8 mouse cellular contexts compared by ENCODE assay signal in genomic region chr11:109721320-109721780, GRCm38 (mm10). TPM values are rescaled to one million over a fixed set of nuclear protein-coding genes. Genes with fewer than 3 reads are reported as not detected.
DNase-seq lines count a peak whose midpoint lies in the region; ATAC-seq and TF ChIP-seq lines count a peak whose summit lies in the region.

No protein-coding gene starts in this region.

- TF ChIP-seq POLR2A in limb, embryonic 14.5 days (IDR thresholded peaks at IDR 0.05; ENCODE audit: borderline replicate concordance, extremely low read depth, insufficient read depth, insufficient read length) = no peak

- H3K4me1 ChIP-seq in embryonic facial prominence, embryonic 15.5 days = peaks cover 26% of the 10 kb centered on the region
- H3K4me1 ChIP-seq in limb, embryonic 14.5 days (ENCODE audit: control insufficient read depth, insufficient read depth, low read length) = peaks cover 14% of the 10 kb centered on the region
- H3K4me1 ChIP-seq in midbrain, embryonic 15.5 days = peaks cover 17% of the 10 kb centered on the region

- ATAC-seq in Patski = peak; percentile 37
- ATAC-seq in embryonic facial prominence, embryonic 15.5 days (ENCODE audit: insufficient number of reproducible peaks, low FRiP score, low TSS enrichment, low read depth) = peak; percentile 70
- ATAC-seq in hematopoietic stem cell, adult 5-6 weeks (replicated peaks in 1 of 2; ENCODE audit: insufficient read depth in 1 of 2, low FRiP score in 2 of 2, low TSS enrichment in 1 of 2, low read depth in 1 of 2, poor library complexity in 2 of 2, severe bottlenecking in 2 of 2) = peak; percentile 70 to 73
- ATAC-seq in limb, embryonic 14.5 days (ENCODE audit: low FRiP score, low read depth) = peak; percentile 28; the same call in 1 of the 2 replicates
- peak; percentile 69 for ATAC-seq in midbrain, embryonic 15.5 days (replicated peaks)
- no peak for ATAC-seq in frontal cortex, adult (ENCODE audit: low TSS enrichment)

- peak overlapping the region; percentile 42 for H3K9ac ChIP-seq in embryonic facial prominence, embryonic 15.5 days
- H3K9ac ChIP-seq in limb, embryonic 14.5 days (ENCODE audit: low read depth, low read length, severe bottlenecking) = peak overlapping the region; percentile 44
- H3K9ac ChIP-seq in midbrain, embryonic 15.5 days = peak overlapping the region; percentile 35

- in situ Hi-C loops in Patski (cut with MboI; ENCODE audit: low pct_unique_long_range_greater_than_20kb) = no loop called here

- peak overlapping the region; percentile 28; the same call in 1 of the 2 replicates for H3K27ac ChIP-seq in embryonic facial prominence, embryonic 15.5 days (replicated peaks)
- H3K27ac ChIP-seq in limb, embryonic 14.5 days (replicated peaks; ENCODE audit: low read depth, low read length) = no peak overlapping the region
- no peak overlapping the region for H3K27ac ChIP-seq in midbrain, embryonic 15.5 days

- no peaks in the 10 kb centered on the region for H3K36me3 ChIP-seq in embryonic facial prominence, embryonic 15.5 days
- no peaks in the 10 kb centered on the region for H3K36me3 ChIP-seq in limb, embryonic 14.5 days (ENCODE audit: control insufficient read depth, insufficient read depth, low read length)
- H3K36me3 ChIP-seq in midbrain, embryonic 15.5 days (replicated peaks) = no peaks in the 10 kb centered on the region

- no peak for TF ChIP-seq CTCF in Patski (IDR thresholded peaks at IDR 0.05)

- peak overlapping the region; percentile 52 for H3K4me3 ChIP-seq in embryonic facial prominence, embryonic 15.5 days (replicated peaks)
- peak overlapping the region; percentile 42 for H3K4me3 ChIP-seq in limb, embryonic 14.5 days (replicated peaks; ENCODE audit: low read length)
- peak overlapping the region; percentile 45 for H3K4me3 ChIP-seq in midbrain, embryonic 15.5 days

- WGBS in embryonic facial prominence, embryonic 15.5 days = 1% methylated on average over 40 of the region's 40 CpGs
- WGBS in limb, embryonic 14.5 days = 4% methylated on average over 37 of the region's 40 CpGs
- WGBS in midbrain, embryonic 15.5 days = under 1% methylated on average over 39 of the region's 40 CpGs

- POLR2A ChIA-PET in Patski (lab: Charles Lee) = no interaction called here

- DNase-seq in CD4-positive helper T cell, adult 2 months (ENCODE audit: low read depth, low spot score) = peak; percentile 52
- no peak for DNase-seq in Patski (ENCODE audit: low read depth, low spot score)
- no peak for DNase-seq in limb, embryonic 14.5 days (ENCODE audit: low spot score)
- no peak for DNase-seq in right cerebral cortex, adult 2 months (ENCODE audit: low spot score in 2 of 2)

- CTCF ChIA-PET in Patski (lab: Charles Lee) = interaction anchor here (1.1 to 1.5 kb wide), 3 partner anchors 16 to 53 kb away, joined by 3 to 4 read pairs (median 3); no protein-coding TSS in a partner anchor

- H3K27me3 ChIP-seq in Patski = peaks cover 30% of the 10 kb centered on the region
- H3K27me3 ChIP-seq in embryonic facial prominence, embryonic 15.5 days = peaks cover 19% of the 10 kb centered on the region
- peaks cover 8% of the 10 kb centered on the region for H3K27me3 ChIP-seq in limb, embryonic 14.5 days (ENCODE audit: control insufficient read depth, insufficient read depth, low read length)
- peaks cover 6% of the 10 kb centered on the region for H3K27me3 ChIP-seq in midbrain, embryonic 15.5 days (replicated peaks)

- H3K4me2 ChIP-seq in embryonic facial prominence, embryonic 15.5 days (replicated peaks) = peak overlapping the region; percentile 96
- H3K4me2 ChIP-seq in limb, embryonic 14.5 days (replicated peaks; ENCODE audit: low read depth, low read length, severe bottlenecking) = peak overlapping the region; percentile 65
- H3K4me2 ChIP-seq in midbrain, embryonic 15.5 days = peak overlapping the region; percentile 83

- H3K9me3 ChIP-seq in embryonic facial prominence, embryonic 15.5 days (replicated peaks) = no peaks in the 10 kb centered on the region
- no peaks in the 10 kb centered on the region for H3K9me3 ChIP-seq in limb, embryonic 14.5 days (ENCODE audit: control insufficient read depth, low read length)
- H3K9me3 ChIP-seq in midbrain, embryonic 15.5 days = no peaks in the 10 kb centered on the region

RNA-seq across cellular contexts. Expression of gene Fam20a, which starts 0.7 kb away (rescaled TPM):
- polyA plus RNA-seq in Patski (2021) = 0.14 TPM
- polyA plus RNA-seq in embryonic facial prominence, embryonic 15.5 days (2015; fragmentation: Nextera tagmentation; extraction: Ambion mirVana) = 6.8 and 7.6 TPM in 2 replicates
- not detected in 2 replicates for total RNA-seq in hematopoietic stem cell, adult 5-6 weeks (2017)
- 9.4 and 12.4 TPM in 2 replicates for polyA plus RNA-seq in limb, embryonic 14.5 days (2012; rRNA removed)
- polyA plus RNA-seq in limb, embryonic 14.5 days (2014; fragmentation: Nextera tagmentation; extraction: Ambion mirVana) = 6.4 and 6.9 TPM in 2 replicates
- 4.1 and 4.3 TPM in 2 replicates for polyA plus RNA-seq in midbrain, embryonic 15.5 days (2015; fragmentation: Nextera tagmentation; extraction: Ambion mirVana)
